Mouse (Mus musculus): ENCODE measurements around the gene Zfp626. TPM values are rescaled to one million over a fixed set of nuclear protein-coding genes. Genes with fewer than 3 reads are reported as not detected.

Zfp626 gene
- polyA plus RNA-seq, 1 experiment from 2014 or later: 2.9 TPM

Other genes with a start within 250 kb of the Zfp626 start
- gene Akt2, start 215.6 kb upstream of the Zfp626 start, polyA plus RNA-seq (2015; fragmentation: Nextera tagmentation; extraction: Ambion mirVana): 103 and 106 TPM in 2 replicates
- gene Ttc9b, start 153.3 kb upstream of the Zfp626 start, polyA plus RNA-seq (2015; fragmentation: Nextera tagmentation; extraction: Ambion mirVana): 1.1 TPM in 2 replicates
- gene Map3k10, start 132.6 kb upstream of the Zfp626 start, polyA plus RNA-seq (2015; fragmentation: Nextera tagmentation; extraction: Ambion mirVana): 9.3 and 13.0 TPM in 2 replicates
- 5.3 TPM in 2 replicates for gene Zfp607b, start 117.9 kb upstream of the Zfp626 start, polyA plus RNA-seq (2015; fragmentation: Nextera tagmentation; extraction: Ambion mirVana)
- gene Zfp60, start 75.8 kb upstream of the Zfp626 start, polyA plus RNA-seq (2015; fragmentation: Nextera tagmentation; extraction: Ambion mirVana): 47.9 and 49.9 TPM in 2 replicates
- gene Zfp59, start 31.4 kb downstream of the Zfp626 start, polyA plus RNA-seq (2015; fragmentation: Nextera tagmentation; extraction: Ambion mirVana): 9.5 and 10.0 TPM in 2 replicates
- gene Zfp607a, start 50.3 kb downstream of the Zfp626 start, polyA plus RNA-seq (2015; fragmentation: Nextera tagmentation; extraction: Ambion mirVana): 4.2 and 5.1 TPM in 2 replicates
- 10.8 and 13.7 TPM in 2 replicates for gene Zfp974, start 122.3 kb downstream of the Zfp626 start, polyA plus RNA-seq (2015; fragmentation: Nextera tagmentation; extraction: Ambion mirVana)
- gene Zfp780b, start 172.0 kb downstream of the Zfp626 start, polyA plus RNA-seq (2015; fragmentation: Nextera tagmentation; extraction: Ambion mirVana): 26.5 and 28.1 TPM in 2 replicates
- gene Zfp850, start 206.9 kb downstream of the Zfp626 start, polyA plus RNA-seq (2015; fragmentation: Nextera tagmentation; extraction: Ambion mirVana): 3.9 and 5.2 TPM in 2 replicates
- gene Psmc4, start 242.9 kb downstream of the Zfp626 start, polyA plus RNA-seq (2015; fragmentation: Nextera tagmentation; extraction: Ambion mirVana): 313 and 356 TPM in 2 replicates